Mouse (Mus musculus) brain, adult 10 weeks (tissue): ENCODE measurements around the gene Taar3. TPM values are rescaled to one million over a fixed set of nuclear protein-coding genes. Genes with fewer than 3 reads are reported as not detected.

Experiments used
- polyA plus RNA-seq: library from polyadenylated mRNA; stranded (reverse); fragments of 350-450 nt; fragmentation: Illumina TruSeq; extraction: RNeasy Lipid Tissue Mini Kit (QIAGEN cat#74804); gene quantifications from one replicate; pipeline ENCODE4 v1.2.3, GENCODE M21; 2015; ENCODE audit warnings: low read depth, low replicate concordance

Taar3 gene
- not detected for polyA plus RNA-seq

DNA sequence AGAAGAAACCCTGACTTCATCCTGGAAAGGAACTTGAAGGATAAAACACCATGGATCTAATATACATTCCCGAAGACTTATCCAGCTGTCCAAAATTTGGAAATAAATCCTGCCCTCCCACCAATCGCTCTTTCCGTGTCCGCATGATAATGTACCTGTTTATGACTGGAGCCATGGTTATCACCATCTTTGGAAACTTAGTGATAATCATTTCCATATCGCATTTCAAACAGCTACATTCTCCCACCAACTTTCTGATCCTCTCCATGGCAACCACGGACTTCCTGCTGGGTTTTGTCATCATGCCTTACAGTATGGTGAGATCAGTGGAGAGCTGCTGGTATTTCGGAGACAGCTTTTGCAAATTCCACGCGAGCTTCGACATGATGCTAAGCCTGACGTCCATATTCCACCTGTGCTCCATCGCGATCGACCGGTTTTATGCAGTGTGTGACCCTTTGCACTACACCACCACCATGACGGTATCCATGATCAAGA is at the start of gene Taar3:
Gene Taar3, plus strand, starts transcription at position 51 of the 498 bp plus-strand sequence.

DNA sequence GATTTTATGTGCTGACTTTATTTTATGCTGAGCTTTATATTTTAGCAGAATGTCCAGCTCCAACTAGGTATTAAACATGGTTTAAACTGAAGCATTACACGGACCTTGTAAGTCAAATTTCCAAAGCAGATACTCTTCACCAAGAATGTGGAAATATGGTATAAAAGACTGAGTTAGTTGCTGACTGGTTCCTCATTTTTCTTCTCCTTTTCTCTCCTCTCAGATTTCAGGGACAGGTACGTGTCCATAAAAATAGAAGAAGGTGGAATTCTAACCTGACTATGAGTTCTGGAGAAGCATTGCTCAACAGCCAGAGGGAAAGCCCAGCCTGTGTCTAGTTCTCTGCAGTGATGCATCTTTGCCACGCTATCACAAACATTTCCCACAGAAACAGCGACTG is 29.3 kb upstream of the Taar3 start, which contains the start of gene Taar1:
Gene Taar1, plus strand, starts transcription at position 301 of the 400 bp plus-strand sequence.

DNA sequence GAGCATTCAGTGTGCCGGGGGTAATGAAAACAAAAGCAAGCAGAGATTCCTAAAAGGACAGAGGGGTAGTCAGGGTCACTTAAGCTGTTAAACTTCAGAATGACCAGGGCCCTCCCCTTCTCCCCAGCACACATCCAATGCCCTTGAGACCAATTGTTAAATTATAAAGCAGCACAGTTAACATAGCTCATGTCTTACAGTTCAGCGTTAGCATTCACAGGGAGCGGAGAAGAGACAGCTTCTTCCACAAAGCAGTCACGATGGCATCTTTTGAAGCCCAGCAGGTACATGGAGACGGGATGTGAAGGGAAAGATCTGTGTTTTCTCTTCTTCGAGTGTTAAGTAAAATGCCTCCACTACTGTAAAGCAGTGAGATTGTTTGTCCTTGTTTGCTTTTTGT is 11.0 kb upstream of the Taar3 start, which contains the start of gene Taar2:
Gene Taar2, plus strand, starts transcription at position 261 of the 400 bp plus-strand sequence.

DNA sequence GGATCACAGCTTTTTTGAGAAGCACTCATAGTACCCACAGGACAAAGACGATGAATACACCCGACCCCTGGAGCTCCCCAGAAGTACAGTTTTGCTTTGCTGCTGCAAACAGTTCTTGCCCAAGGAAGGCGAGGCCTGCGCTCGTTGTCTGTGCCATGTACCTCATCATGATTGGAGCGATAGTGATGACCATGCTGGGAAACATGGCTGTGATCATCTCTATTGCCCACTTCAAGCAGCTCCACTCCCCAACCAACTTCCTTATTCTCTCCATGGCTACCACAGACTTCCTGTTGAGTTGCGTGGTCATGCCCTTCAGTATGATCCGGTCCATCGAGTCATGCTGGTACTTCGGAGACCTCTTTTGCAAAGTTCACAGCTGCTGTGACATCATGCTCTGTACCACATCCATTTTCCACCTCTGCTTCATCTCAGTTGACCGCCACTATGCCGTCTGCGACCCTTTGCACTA is 11.1 kb downstream of the Taar3 start, which contains the start of gene Taar4:
Gene Taar4, plus strand, starts transcription at position 51 of the 472 bp plus-strand sequence.

DNA sequence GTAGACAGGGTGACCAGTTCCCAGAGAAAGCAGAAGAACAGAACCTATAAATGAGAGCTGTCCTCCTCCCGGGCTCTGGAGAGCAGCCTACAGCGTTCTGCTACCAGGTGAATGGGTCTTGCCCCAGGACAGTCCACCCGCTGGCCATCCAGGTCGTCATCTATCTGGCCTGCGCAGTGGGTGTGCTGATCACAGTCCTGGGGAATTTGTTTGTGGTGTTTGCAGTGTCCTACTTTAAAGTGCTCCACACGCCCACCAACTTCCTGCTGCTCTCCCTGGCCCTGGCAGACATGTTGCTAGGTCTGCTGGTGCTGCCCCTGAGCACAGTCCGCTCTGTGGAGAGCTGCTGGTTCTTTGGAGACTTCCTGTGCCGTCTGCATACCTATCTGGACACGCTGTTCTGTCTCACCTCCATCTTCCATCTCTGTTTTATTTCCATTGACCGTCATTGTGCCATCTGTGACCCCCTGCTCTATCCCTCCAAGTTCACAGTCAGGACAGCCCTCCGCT is 21.4 kb downstream of the Taar3 start, which contains the start of gene Taar5:
Gene Taar5, plus strand, starts transcription at position 51 of the 510 bp plus-strand sequence.

DNA sequence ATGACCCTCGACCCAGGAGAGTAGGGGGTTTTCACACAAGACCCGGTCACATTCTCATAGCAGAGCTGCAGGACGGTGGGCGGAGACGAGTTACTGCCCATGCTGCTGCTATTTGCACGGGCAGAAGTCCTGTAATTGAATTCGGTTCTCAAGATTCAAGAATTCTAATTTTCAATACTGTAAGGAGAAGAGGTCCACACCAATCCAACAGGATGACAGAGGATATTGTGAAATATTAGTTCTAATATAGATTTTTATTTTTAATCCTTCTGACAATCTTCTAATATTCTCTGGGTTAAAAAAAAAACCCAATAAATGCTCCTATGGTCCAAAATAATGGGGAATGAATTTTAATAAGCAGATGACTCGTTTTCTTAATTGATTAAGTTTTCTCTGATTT is 36.2 kb downstream of the Taar3 start, which contains the start of gene Taar6:
Gene Taar6, minus strand, starts transcription at position 101 of the 400 bp plus-strand sequence.

DNA sequence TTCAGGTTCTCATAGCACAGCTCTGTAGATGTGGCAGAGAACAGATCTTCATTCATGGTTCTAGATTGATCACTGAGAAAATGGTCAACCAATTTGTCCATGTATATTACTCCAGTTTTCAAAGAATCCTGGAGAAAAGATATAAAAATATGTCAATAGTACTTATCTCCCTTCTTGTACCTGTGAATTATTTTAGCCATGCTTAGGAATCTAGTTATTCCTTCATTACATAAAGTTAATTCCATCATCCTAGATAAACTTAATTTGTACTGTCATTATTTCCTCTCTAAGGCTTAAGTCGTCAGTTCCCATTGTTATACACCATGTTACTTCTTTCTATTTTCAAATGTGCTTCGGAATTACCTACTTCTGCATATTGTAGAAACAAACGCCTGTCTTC is 44.0 kb downstream of the Taar3 start, which contains the start of gene Taar7a:
Gene Taar7a, minus strand, starts transcription at position 101 of the 400 bp plus-strand sequence.

DNA sequence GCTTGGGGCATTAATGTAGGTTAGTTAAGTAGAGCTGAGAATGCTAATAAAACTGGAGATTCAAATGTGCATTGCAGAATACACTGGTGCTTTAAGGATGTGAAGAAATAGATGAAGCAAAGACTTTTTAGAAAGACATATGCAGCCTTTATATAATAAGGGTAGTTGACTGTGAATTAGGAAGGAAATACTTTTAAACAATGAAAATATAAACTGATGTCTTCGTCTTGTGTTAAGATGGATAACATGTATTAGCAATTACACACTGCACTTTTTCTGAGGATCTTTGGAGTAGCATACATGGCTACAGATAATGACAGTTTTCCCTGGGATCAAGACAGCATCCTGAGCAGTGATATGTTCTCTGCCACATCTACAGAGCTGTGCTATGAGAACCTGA is 50.3 kb downstream of the Taar3 start, which contains the start of gene Taar7b:
Gene Taar7b, plus strand, starts transcription at position 301 of the 400 bp plus-strand sequence.

Other genes starting within 250 kb of the Taar3 start
- 1,204 TPM for gene Rps12, start 162.3 kb upstream of the Taar3 start, polyA plus RNA-seq
- gene Slc18b1, start 152.6 kb upstream of the Taar3 start, polyA plus RNA-seq: 18.0 TPM
- gene Vnn3, start 98.1 kb upstream of the Taar3 start, polyA plus RNA-seq: not detected
- gene Vnn1, start 54.9 kb upstream of the Taar3 start, polyA plus RNA-seq: 0.24 TPM
- not detected for gene Taar1, start 29.2 kb upstream of the Taar3 start, polyA plus RNA-seq
- not detected for gene Taar2, start 11.0 kb upstream of the Taar3 start, polyA plus RNA-seq
- gene Taar4, start 10.9 kb downstream of the Taar3 start, polyA plus RNA-seq: not detected
- gene Taar5, start 21.1 kb downstream of the Taar3 start, polyA plus RNA-seq: not detected
- not detected for gene Taar6, start 36.1 kb downstream of the Taar3 start, polyA plus RNA-seq
- not detected for gene Taar7a, start 43.9 kb downstream of the Taar3 start, polyA plus RNA-seq
- gene Taar7b, start 50.4 kb downstream of the Taar3 start, polyA plus RNA-seq: not detected
- gene Taar7d, start 77.7 kb downstream of the Taar3 start, polyA plus RNA-seq: not detected
- not detected for gene Taar7e, start 88.1 kb downstream of the Taar3 start, polyA plus RNA-seq
- gene Taar7f, start 100.0 kb downstream of the Taar3 start, polyA plus RNA-seq: not detected
- not detected for gene Taar8a, start 126.9 kb downstream of the Taar3 start, polyA plus RNA-seq
- gene Taar8b, start 142.7 kb downstream of the Taar3 start, polyA plus RNA-seq: not detected
- gene Taar8c, start 152.4 kb downstream of the Taar3 start, polyA plus RNA-seq: not detected
- gene Taar9, start 160.0 kb downstream of the Taar3 start, polyA plus RNA-seq: not detected
- 163 TPM for gene Stx7, start 199.7 kb downstream of the Taar3 start, polyA plus RNA-seq